Mouse (Mus musculus) lung, adult 2 months (tissue): Measurements from ENCODE around the gene Stkld1.

Experiments
- CTCF ChIP-seq: fragments of 200-500 bp; IDR thresholded peaks from 2 replicates; pipeline ENCODE4 v1.5.1; 2011; ENCODE audit warnings: mild to moderate bottlenecking, low read length, control low read depth; ENCODE audit not compliant: insufficient read depth
- POLR2A ChIP-seq: fragments of 200-500 bp; IDR thresholded peaks from 2 replicates; pipeline ENCODE4 v1.6.1; 2011; ENCODE audit warnings: low read depth, mild to moderate bottlenecking, control low read depth, low read length, borderline replicate concordance; ENCODE audit errors: extremely low read depth

DNA sequence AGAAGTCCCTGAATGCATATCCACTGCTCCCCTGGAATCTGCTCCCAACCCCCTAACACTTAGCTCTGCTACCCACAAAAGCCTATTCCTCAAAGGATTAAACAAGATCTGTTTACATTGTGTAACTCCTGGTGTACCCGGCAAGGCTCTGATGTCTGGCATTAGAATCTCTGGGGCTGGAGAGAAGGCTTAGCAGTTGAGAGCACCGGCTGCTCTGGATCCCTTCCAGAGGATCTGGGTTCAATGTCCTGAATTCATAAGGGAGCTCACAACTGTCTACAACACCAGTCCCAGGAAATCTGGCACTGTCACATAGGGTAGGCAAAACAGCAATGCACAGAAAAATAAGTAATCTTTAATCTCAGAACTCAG lies 23.6 kb downstream of the Stkld1 start:
- TF ChIP-seq POLR2A (no peak), CTCF (no peak)
